Mouse (Mus musculus): ENCODE data around the gene Hoxd4. TPM values are rescaled to one million over a fixed set of nuclear protein-coding genes. Genes with fewer than 3 reads are reported as not detected.

The Hoxd4 gene
- polyA plus RNA-seq, 1 experiment from 2014 or later = not detected

DNA sequence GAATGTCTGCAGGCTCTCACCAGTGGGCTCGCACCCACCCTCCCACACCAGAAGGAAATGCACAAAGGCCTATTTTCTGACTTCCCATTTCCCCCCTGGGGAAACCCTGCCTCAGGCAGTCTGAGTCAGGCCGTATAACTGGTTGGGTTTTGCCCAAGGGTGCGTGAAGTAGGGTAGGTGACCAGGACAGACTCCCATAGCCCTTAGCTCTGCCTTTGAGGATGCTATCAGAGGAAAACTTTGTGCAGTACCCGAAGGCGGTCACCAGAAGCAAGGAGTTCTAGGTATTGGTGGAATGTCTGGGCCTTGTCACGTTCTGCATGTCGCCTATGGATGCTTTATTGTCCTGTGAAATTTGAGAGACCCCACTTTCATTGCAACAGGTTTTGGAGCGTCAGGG, 11.2 kb downstream of the Hoxd4 start:
- Histone ChIP-seq H3K4me3 (ENCODE audit: low read depth, low read length) (no peak overlapping the region), H3K9me3 (replicated peaks; ENCODE audit: control insufficient read depth, low read length, poor library complexity, severe bottlenecking) (no peaks in the 10 kb centered on the region), H3K27me3 (ENCODE audit: control insufficient read depth, insufficient read depth, low read depth, low read length) (peaks cover 96% of the 10 kb centered on the region), H3K36me3 (ENCODE audit: control insufficient read depth, insufficient read depth, low read length) (no peaks in the 10 kb centered on the region), H3K9ac (ENCODE audit: low read depth, low read length) (no peak overlapping the region), H3K4me1 (ENCODE audit: control insufficient read depth, insufficient read depth, low read length) (no peaks in the 10 kb centered on the region; the same call in 1 of the 2 replicates), H3K4me2 (ENCODE audit: low read length) (no peak overlapping the region), H3K27ac (ENCODE audit: low read length) (no peak overlapping the region)
- ATAC-seq = no peak
- WGBS = 2% methylated on average over 8 of the region's 8 CpGs

DNA sequence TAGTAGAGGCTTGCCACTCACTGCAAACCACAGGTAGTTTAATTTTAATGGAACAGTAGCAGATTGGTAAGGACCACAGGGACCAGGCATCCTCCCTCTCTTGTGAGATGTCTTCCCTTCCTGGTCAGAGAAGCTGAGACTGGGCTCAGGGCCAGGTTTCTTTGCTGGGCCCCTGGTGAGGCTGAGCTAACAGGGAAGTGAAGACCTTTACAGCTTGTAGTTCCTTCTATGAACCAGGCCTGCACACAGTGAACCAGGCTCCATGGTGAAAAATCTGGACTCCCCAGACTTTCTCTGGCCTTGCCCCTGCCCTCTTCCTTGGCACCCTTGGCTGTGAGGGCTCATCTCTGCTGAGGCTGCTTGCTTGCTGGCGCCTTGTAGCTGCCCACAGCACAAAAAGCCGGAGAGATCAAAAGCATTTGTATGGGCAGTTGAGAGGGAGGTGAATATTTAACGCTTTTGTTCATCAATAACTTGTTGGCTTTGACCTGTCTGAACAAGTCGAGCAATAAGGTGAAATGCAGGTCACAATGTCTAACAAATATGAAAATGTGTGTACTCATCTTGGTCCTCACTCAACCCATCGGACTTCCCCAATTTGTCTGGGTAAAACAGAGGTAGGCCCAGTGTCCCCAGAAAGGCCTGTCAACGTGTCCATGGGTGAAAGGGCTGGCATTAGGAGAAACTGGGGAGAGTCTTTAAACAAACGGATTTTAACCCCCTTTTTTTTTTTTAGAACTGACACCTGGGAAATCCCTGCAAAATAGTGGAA, 12.7 kb downstream of the Hoxd4 start:
- H3K4me3 ChIP-seq (ENCODE audit: low read depth, low read length) = no peak overlapping the region
- no peak overlapping the region for H3K9ac ChIP-seq (ENCODE audit: low read depth, low read length)
- H3K27me3 ChIP-seq (ENCODE audit: control insufficient read depth, insufficient read depth, low read depth, low read length) = peaks cover 93% of the 10 kb centered on the region
- no peaks in the 10 kb centered on the region; the same call in 1 of the 2 replicates for H3K4me1 ChIP-seq (ENCODE audit: control insufficient read depth, insufficient read depth, low read length)
- ATAC-seq = no peak
- H3K27ac ChIP-seq (ENCODE audit: low read length) = no peak overlapping the region
- no peak overlapping the region for H3K4me2 ChIP-seq (ENCODE audit: low read length)
- H3K9me3 ChIP-seq (replicated peaks; ENCODE audit: control insufficient read depth, low read length, poor library complexity, severe bottlenecking) = no peaks in the 10 kb centered on the region
- H3K36me3 ChIP-seq (ENCODE audit: control insufficient read depth, insufficient read depth, low read length) = no peaks in the 10 kb centered on the region
- WGBS = 6% methylated on average over 7 of the region's 7 CpGs

DNA sequence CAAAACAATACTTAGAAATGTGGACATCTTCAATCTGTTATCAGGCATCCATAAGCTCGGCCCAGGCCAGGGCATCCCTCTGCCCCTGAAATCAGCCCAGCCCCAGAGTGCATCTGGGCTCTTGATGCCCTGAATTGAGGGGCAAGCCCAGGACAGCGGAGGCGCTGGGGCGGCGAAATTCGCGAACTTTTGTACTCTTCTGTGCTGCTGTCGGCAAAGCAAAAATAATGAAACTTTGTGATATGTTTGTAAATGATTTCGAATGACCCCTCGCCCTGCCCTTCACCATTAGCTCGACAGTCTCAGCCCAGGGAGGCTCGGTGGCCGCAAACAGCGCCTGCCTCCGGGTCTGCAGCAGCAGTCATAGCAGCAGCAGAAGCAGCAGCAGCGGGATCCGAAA, 13.4 kb downstream of the Hoxd4 start:
- Histone ChIP-seq H3K4me3 (ENCODE audit: low read depth, low read length) (no peak overlapping the region), H3K4me2 (ENCODE audit: low read length) (no peak overlapping the region)
- no peak for ATAC-seq

DNA sequence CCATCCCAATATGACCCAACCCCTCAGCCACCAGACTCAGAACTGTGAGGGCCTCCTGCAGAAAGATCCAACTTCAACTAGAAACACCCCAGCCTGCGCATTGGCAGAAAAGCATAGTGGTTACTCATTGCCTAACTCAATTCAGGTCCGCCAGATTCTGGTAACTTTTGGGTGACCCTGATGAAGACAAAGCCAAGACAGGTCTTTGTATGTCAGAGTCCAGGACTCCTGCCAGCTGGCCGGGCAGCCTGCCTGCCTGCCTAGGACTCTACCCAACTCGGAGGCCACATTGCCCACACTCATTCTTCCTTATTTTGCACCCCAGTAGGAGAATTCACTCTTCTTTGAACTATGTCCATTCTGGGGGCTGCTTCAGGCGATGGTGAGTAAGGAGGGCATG, 14.8 kb downstream of the Hoxd4 start, which contains the start of gene Gm28230:
Gm28230 (plus strand) TSS at position 178 of the 400 bp plus-strand sequence.
- 0 out of 2 replicates have a peak within 1 kb of the TSS, but pooled peaks have one; percentile 3 for H3K4me3 ChIP-seq (ENCODE audit: low read depth, low read length)
- no peaks in the 10 kb centered on the region for H3K36me3 ChIP-seq (ENCODE audit: control insufficient read depth, insufficient read depth, low read length)
- no peak within 1 kb of the TSS for H3K27ac ChIP-seq (ENCODE audit: low read length)
- no peaks in the 10 kb centered on the region for H3K9me3 ChIP-seq (replicated peaks; ENCODE audit: control insufficient read depth, low read length, poor library complexity, severe bottlenecking)
- H3K27me3 ChIP-seq (ENCODE audit: control insufficient read depth, insufficient read depth, low read depth, low read length) = peaks cover 90% of the 10 kb centered on the region
- H3K9ac ChIP-seq (ENCODE audit: low read depth, low read length) = no peak within 1 kb of the TSS
- H3K4me2 ChIP-seq (ENCODE audit: low read length) = peak within 1 kb of the TSS; percentile 18
- ATAC-seq = no peak
- whole genome bisulfite sequencing = 4% methylated on average over 5 of the region's 5 CpGs
- no peaks in the 10 kb centered on the region; the same call in 1 of the 2 replicates for H3K4me1 ChIP-seq (ENCODE audit: control insufficient read depth, insufficient read depth, low read length)

More for the DNA sequence above, 13.4 kb downstream of the Hoxd4 start:
- Histone ChIP-seq H3K9me3 (replicated peaks; ENCODE audit: control insufficient read depth, low read length, poor library complexity, severe bottlenecking) (no peaks in the 10 kb centered on the region), H3K27ac (ENCODE audit: low read length) (no peak overlapping the region), H3K9ac (ENCODE audit: low read depth, low read length) (no peak overlapping the region), H3K4me1 (ENCODE audit: control insufficient read depth, insufficient read depth, low read length) (no peaks in the 10 kb centered on the region; the same call in 1 of the 2 replicates), H3K36me3 (ENCODE audit: control insufficient read depth, insufficient read depth, low read length) (no peaks in the 10 kb centered on the region), H3K27me3 (ENCODE audit: control insufficient read depth, insufficient read depth, low read depth, low read length) (peaks cover 91% of the 10 kb centered on the region)
- 1% methylated on average over 17 of the region's 17 CpGs for WGBS

DNA sequence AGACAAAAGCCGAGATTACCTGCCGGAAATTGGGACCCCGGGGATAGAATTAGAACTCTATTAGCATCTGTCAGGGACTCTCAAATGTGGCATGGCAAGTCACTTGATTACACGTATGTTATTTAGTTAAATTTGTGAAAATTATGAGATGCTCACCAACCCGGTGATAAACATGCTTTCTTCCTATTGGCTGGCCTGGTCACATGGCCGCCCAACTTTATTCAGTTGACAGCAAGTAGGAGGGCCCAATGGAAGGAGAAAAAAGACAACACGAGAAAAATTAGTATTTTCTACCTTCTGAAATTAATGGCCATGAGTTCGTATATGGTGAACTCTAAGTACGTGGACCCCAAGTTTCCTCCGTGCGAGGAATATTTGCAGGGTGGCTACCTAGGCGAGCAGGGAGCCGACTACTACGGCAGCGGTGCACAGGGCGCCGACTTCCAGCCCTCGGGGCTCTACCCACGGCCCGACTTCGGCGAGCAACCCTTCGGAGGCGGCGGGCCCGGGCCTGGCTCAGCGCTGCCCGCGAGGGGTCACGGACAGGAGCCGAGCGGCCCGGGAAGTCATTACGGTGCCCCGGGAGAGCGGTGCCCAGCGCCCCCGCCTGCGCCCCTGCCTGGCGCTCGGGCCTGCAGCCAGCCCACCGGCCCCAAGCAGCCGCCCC, 15.4 kb downstream of the Hoxd4 start:
- no peak for ATAC-seq
- H3K9me3 ChIP-seq (replicated peaks; ENCODE audit: control insufficient read depth, low read length, poor library complexity, severe bottlenecking) = no peaks in the 10 kb centered on the region
- H3K27me3 ChIP-seq (ENCODE audit: control insufficient read depth, insufficient read depth, low read depth, low read length) = peaks cover 89% of the 10 kb centered on the region
- no peak overlapping the region for H3K9ac ChIP-seq (ENCODE audit: low read depth, low read length)
- H3K27ac ChIP-seq (ENCODE audit: low read length) = no peak overlapping the region
- H3K4me2 ChIP-seq (ENCODE audit: low read length) = peak overlapping the region; percentile 18
- H3K36me3 ChIP-seq (ENCODE audit: control insufficient read depth, insufficient read depth, low read length) = no peaks in the 10 kb centered on the region
- no peaks in the 10 kb centered on the region; the same call in 1 of the 2 replicates for H3K4me1 ChIP-seq (ENCODE audit: control insufficient read depth, insufficient read depth, low read length)
- 2% methylated on average over 32 of the region's 43 CpGs for WGBS
- H3K4me3 ChIP-seq (ENCODE audit: low read depth, low read length) = 0 out of 2 replicates have a peak overlapping the region, but pooled peaks have one; percentile 3

DNA sequence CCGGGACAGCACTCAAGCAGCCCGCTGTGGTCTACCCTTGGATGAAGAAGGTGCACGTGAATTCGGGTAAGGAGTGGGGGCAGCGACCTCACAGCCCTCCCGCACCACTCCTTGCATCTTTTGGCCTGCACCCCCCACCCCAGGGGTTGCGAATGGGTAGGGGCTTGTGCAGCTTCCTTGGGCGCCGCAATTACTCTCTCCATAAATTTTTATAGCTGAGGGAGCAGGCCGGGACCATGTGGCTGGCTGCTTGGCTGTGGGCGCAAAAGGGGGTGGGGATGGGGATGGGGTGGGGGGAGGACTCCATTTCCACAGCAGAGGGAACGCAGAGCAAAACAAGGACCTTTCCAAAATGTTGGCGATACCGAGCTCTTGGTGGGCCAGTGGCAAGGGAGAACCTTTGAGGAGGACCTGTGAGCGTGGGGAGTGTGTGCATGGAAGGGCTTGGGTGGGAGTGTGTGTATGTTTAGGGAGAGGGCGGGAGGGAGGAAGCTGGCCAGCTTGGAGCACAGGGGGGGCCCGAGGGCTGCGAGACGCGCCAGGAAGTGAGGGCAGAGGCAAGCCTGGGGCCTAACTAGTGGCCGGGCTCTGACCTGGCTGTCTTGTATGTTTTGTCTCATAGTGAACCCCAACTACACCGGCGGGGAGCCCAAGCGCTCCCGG, 16.0 kb downstream of the Hoxd4 start:
- WGBS = 1% methylated on average over 25 of the region's 25 CpGs
- Histone ChIP-seq H3K27ac (ENCODE audit: low read length) (no peak overlapping the region), H3K4me3 (ENCODE audit: low read depth, low read length) (no peak overlapping the region), H3K36me3 (ENCODE audit: control insufficient read depth, insufficient read depth, low read length) (no peaks in the 10 kb centered on the region), H3K27me3 (ENCODE audit: control insufficient read depth, insufficient read depth, low read depth, low read length) (peaks cover 89% of the 10 kb centered on the region), H3K9me3 (replicated peaks; ENCODE audit: control insufficient read depth, low read length, poor library complexity, severe bottlenecking) (no peaks in the 10 kb centered on the region), H3K9ac (ENCODE audit: low read depth, low read length) (no peak overlapping the region), H3K4me1 (ENCODE audit: control insufficient read depth, insufficient read depth, low read length) (no peaks in the 10 kb centered on the region; the same call in 1 of the 2 replicates), H3K4me2 (ENCODE audit: low read length) (no peak overlapping the region)
- ATAC-seq = no peak

DNA sequence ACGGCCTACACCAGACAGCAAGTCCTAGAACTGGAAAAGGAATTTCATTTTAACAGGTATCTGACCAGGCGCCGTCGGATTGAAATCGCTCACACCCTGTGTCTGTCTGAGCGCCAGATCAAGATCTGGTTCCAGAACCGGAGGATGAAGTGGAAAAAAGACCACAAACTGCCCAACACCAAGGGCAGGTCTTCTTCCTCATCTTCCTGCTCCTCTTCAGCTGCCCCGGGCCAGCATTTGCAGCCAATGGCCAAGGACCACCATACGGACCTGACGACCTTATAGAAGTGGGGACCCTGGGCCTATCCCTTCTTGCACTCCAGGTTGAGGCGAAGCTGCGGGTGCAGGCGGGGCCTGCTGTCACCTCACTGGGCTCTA, 16.6 kb downstream of the Hoxd4 start:
- H3K4me3 ChIP-seq (ENCODE audit: low read depth, low read length) = no peak overlapping the region
- H3K4me1 ChIP-seq (ENCODE audit: control insufficient read depth, insufficient read depth, low read length) = no peaks in the 10 kb centered on the region; the same call in 1 of the 2 replicates
- H3K9me3 ChIP-seq (replicated peaks; ENCODE audit: control insufficient read depth, low read length, poor library complexity, severe bottlenecking) = no peaks in the 10 kb centered on the region
- H3K27me3 ChIP-seq (ENCODE audit: control insufficient read depth, insufficient read depth, low read depth, low read length) = peaks cover 84% of the 10 kb centered on the region
- ATAC-seq = no peak
- 2% methylated on average over 13 of the region's 13 CpGs for WGBS
- H3K27ac ChIP-seq (ENCODE audit: low read length) = no peak overlapping the region
- H3K4me2 ChIP-seq (ENCODE audit: low read length) = no peak overlapping the region
- H3K9ac ChIP-seq (ENCODE audit: low read depth, low read length) = no peak overlapping the region
- H3K36me3 ChIP-seq (ENCODE audit: control insufficient read depth, insufficient read depth, low read length) = no peaks in the 10 kb centered on the region

DNA sequence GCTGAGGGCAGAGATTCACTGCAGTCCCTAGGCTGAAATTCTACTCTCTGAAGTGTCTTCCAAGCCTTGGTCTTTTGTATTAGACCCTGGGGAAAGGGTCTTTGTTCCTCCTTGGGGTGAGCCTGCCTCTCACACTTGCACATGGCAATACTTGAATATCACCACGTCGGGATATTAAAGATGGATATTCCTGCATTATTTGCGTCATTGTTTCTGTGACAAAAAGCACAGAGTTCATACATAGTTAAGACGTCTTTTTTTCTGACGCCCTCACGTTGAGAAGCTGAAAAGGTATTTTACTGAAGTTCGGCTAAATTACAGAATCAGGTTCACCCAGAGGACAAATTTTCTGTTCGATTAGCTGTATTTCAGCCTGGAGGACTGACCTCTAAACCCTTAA, 18.6 kb downstream of the Hoxd4 start:
- Histone ChIP-seq H3K27me3 (ENCODE audit: control insufficient read depth, insufficient read depth, low read depth, low read length) (peaks cover 72% of the 10 kb centered on the region), H3K4me3 (ENCODE audit: low read depth, low read length) (no peak overlapping the region), H3K9ac (ENCODE audit: low read depth, low read length) (no peak overlapping the region), H3K27ac (ENCODE audit: low read length) (no peak overlapping the region), H3K4me2 (ENCODE audit: low read length) (no peak overlapping the region), H3K4me1 (ENCODE audit: control insufficient read depth, insufficient read depth, low read length) (no peaks in the 10 kb centered on the region; the same call in 1 of the 2 replicates), H3K9me3 (replicated peaks; ENCODE audit: control insufficient read depth, low read length, poor library complexity, severe bottlenecking) (no peaks in the 10 kb centered on the region), H3K36me3 (ENCODE audit: control insufficient read depth, insufficient read depth, low read length) (no peaks in the 10 kb centered on the region)
- no peak for ATAC-seq
- 4% methylated on average over 8 of the region's 8 CpGs for WGBS

Measured in midbrain, embryonic 16.5 days (tissue).